Mouse (Mus musculus) granulocyte monocyte progenitor cell, adult 5-6 weeks (primary cell): ENCODE measurements around the gene Marco. TPM values are rescaled to one million over a fixed set of nuclear protein-coding genes. Genes with fewer than 3 reads are reported as not detected.

Experiments used
- ATAC-seq: replicated peaks from 2 replicates; pipeline ENCODE4 v1.8.0; 2016; ENCODE audit warnings: mild to moderate bottlenecking, moderate TSS enrichment, inconsistent platforms; ENCODE audit not compliant: poor library complexity, severe bottlenecking
- total RNA-seq, 2 experiments: library from RNA; stranded (forward) in 1 of 2; stranded (reverse) in 1 of 2; fragments of 200-712, 200-1000 nt in 1 of 2; fragments of >200 nt in 1 of 2; fragmentation: Nextera tagmentation in 1 of 2; gene quantifications; 2 replicates each; pipeline ENCODE4 v1.2.3; 2014 to 2017

Marco gene
- total RNA-seq (2014; fragmentation: Nextera tagmentation) (not detected in 2 replicates), total RNA-seq (2017) (not detected in 2 replicates)

GRCm38 (mm10) chr1:120504924-120505323, at the start of gene Marco:
Gene Marco (minus strand): TSS chr1:120505024.
- no peak for ATAC-seq

- ATAC-seq: no peak
Measured at GRCm38 (mm10) chr1:120539506-120540029, 34.7 kb upstream of the Marco start.

DNA sequence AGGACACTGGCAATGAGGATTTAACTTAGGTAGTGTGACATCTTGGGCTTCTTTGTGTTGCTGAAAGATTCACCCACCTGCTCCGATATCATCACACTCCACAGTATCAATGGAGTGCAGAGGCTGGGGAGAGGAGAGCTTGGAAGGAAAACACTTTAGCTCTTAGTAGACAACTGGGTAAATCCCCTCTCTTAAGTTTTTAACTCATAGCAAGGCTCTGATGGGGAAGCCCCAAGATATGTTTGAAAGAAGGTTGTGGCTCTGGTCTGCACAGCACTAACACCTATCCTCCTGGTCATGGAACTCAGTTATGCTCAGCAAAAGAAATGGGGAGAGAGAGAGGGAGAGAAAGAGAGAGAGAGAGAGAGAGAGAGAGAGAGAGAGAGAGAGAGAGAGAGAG, 32.2 kb upstream of the Marco start:
- no peak for ATAC-seq

- no peak for ATAC-seq
Measured at GRCm38 (mm10) chr1:120535919-120536318, 31.1 kb upstream of the Marco start.

GRCm38 (mm10) chr1:120532321-120532916, 27.6 kb upstream of the Marco start:
- peak; percentile 84 for ATAC-seq

DNA sequence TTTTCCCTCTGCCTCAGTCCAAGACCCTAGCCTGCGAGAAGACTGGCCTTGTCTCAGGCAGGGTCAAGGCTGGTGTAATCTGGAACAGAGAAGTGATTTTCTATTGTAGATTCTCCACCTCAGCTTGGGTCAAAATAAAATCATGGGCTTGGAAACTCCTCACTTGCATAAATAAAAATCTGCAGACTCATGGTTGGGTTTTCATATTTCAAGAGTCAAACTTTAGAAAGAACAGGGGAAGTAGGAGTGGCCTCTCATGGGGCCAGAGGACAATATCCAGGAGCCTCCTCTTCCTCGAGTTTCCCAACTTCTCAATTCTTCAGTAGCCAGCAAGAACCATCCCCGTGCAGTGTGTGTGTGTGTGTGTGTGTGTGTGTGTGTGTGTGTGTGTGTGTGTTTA, 26.9 kb upstream of the Marco start:
- 0 out of 2 replicates have a peak, but pooled peaks have one; percentile 7 for ATAC-seq

GRCm38 (mm10) chr1:120529881-120530280, 25.1 kb upstream of the Marco start:
- ATAC-seq: no peak

GRCm38 (mm10) chr1:120517618-120518017, 12.8 kb upstream of the Marco start:
- peak; percentile 71 for ATAC-seq

- ATAC-seq: peak; percentile 50
Measured at GRCm38 (mm10) chr1:120510311-120510710, 5.5 kb upstream of the Marco start.

GRCm38 (mm10) chr1:120508976-120509375, 4.2 kb upstream of the Marco start:
- 0 out of 2 replicates have a peak, but pooled peaks have one; percentile 11 for ATAC-seq

DNA sequence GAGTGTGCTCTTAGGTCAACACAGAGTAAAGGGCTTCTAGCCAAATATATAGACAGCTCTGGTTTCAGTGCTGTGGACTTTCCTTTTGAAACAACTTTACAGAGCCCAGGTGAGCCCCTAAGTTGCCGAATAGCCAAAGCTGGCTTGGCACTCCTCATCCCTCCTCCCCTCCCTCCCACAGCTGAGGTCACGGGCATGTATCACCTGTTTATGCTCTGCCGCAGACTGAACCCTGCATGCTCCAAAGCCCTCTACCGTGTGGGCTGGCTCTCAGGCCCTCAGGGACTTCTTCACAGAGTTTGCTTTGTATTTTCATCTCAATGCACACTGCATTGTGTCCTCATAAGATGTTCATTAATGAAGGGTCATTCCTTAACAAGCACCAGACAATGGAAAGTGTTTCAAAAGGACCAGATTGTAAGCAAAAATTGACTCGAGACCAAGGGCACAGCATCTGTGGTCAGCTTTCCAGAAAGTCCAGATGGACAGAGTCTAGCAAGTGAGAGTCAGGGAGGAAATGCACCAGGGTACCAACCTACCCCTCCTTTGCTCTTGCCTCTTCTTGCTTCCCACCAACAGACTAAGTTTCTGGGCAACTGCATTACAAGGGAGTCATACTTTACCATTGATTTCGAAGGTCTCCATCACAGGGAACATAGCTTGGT, 646 bp downstream of the Marco start:
- ATAC-seq: no peak

DNA sequence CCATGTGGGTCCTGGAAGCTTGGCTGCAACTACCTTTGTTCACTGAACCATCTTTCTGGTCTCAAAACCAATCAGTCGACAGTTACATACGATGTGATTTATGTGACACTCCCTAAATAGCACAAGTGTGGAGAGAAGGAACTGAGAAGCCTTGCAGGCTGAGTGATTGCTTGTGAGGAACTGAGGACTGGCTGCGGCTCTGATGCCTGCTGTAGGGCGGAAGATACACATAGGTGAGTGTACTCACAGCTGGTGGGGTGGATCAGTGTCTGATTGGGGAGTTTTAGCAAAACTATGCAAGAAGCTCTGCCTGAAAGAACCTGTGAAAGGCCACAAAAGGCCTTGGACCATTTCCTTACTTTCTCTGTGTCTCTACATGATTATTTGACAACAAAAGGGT, 3.3 kb downstream of the Marco start:
- no peak; the same call in 1 of the 2 replicates for ATAC-seq

GRCm38 (mm10) chr1:120498036-120498435, 6.8 kb downstream of the Marco start:
- peak; percentile 89 for ATAC-seq

DNA sequence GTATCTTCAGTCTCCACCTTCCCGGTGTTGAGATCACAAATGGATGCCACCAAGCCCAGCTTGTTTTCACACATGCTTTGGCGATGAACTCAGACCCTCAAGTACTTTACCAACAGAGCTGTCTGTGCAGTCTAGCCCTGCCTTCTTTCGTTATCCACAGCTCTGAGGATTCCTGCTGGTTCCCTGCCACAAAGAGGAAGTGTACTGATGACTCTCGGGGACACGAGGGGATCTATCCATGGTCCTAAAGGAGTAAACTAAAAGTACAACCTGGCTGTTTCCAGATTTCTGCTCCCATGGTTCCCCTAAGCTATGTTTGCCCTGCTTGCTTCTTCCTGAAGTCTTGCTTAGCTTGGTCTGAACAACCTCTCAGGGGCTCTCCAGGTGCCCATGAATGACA, 23.9 kb downstream of the Marco start:
- ATAC-seq: peak; percentile 55

- no peak for ATAC-seq
Measured at GRCm38 (mm10) chr1:120474825-120475224, 30.0 kb downstream of the Marco start.

DNA sequence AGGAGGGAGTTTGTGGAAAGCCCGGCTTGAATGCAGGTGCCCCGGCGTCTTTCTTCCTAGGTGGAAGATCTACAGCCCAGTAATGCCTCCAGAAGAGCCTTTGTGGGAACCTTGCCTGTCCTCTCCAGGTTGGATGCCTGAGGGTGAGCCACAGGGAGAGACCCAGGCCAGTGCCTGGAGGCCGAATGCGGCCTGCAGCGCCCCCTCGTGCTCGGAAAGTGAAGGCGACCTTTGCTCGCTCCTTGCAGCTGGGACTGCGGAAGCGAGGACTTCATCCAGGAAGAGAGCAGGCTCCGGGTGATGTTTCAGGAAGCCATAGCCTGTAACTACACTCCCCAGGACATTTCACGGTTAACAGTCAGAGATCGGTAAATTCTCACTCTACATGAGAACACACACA, 35.9 kb downstream of the Marco start:
- peak; percentile 81 for ATAC-seq

DNA sequence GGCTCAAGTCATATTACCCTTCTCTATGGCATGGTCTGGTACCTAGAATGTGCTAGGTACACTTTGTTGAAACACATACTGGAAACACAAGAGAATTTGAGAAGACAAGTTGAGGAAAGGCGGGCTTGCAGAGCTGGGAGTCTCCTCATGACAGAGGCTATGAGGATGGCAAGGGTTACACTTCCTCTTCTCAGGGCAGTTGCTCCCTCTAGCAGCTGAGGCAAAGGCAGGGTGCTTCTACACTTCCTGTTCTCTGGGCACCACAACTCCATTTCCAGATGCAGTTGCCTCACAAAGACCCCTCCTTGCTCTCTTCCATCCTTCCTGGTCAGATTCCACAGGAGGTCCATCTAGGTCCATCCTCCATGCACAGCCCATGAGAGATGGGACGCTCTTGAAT, 37.5 kb downstream of the Marco start:
- ATAC-seq: peak; percentile 90

GRCm38 (mm10) chr1:120466751-120467150, 38.1 kb downstream of the Marco start:
- ATAC-seq: no peak

DNA sequence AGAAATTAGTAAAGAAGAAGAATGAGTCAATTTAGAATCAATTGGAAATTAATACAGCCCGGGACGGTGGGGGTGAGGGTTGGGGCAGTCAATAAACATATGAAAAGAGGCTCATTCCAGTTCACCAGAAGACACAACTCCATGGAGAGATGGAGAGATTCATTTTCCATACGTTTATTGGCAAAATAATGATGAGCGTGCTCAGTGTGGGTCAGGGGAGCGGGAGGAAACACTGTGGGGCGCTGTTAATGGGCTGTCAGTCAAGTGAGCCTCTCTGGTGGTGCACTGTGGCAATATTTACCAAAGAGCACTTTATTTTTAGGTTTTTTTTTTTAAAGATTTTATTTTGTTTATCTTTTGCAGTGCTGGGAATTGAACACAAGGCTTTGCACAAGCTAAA, 45.8 kb downstream of the Marco start:
- no peak for ATAC-seq

- ATAC-seq: no peak
Measured at GRCm38 (mm10) chr1:120458524-120458923, 46.3 kb downstream of the Marco start.

- ATAC-seq: no peak
Measured at GRCm38 (mm10) chr1:120451486-120452270, 53.1 kb downstream of the Marco start.
